1 mouse cellular context compared by ENCODE assay signal in the genomic region with DNA sequence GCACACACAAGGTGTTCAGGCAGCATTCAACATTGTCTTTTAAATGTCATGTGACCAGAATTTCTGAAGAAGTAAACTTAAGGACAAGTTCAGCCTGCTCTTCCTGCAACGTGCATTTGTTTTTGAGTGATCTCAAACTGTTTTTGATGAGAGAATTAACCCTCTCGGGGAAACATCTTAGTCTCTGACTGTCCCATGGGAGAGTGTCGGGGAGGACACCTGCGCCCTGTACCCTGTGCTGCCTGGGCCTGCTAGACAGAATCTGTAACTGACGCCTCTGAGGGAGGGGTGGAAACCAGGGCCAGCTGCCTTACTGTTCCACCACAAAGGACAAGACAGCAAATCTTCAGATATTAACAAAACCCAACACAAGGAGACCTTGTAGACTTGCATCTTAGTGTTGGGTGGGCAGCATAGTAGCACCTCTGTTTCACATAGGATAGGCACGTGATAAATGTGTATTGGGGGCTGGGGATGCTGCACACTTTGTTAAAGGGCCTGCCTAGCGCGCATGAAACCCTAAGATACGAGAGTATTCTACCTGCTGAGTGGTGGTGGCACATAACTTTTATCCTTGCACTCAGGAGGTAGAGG.
TF ChIP-seq lines count a peak whose summit lies in the region.

No protein-coding gene starts in this region.

TF ChIP-seq in CH12.LX, 34 proteins besides CTCF, POLR2A, EP300 and RAD21 (continued from another document):
- TF ChIP-seq NRF1 (IDR thresholded peaks at IDR 0.05; ENCODE audit: low read depth, low read length) = no peak; the same call in 1 of the 2 replicates
- peak; percentile 90 for TF ChIP-seq TCF12 (IDR thresholded peaks at IDR 0.05; ENCODE audit: low read depth, low read length)
- TF ChIP-seq ZKSCAN1 (IDR thresholded peaks at IDR 0.05; ENCODE audit: borderline replicate concordance, low read depth, low read length) = no peak
- TF ChIP-seq SIN3A (IDR thresholded peaks at IDR 0.05; ENCODE audit: low read length) = 0 out of 2 replicates have a peak, but pooled peaks have one; percentile 49
- no peak for TF ChIP-seq E2F4 (IDR thresholded peaks at IDR 0.05; ENCODE audit: insufficient replicate concordance, low read depth, low read length)
- TF ChIP-seq GABPA (IDR thresholded peaks at IDR 0.05; ENCODE audit: insufficient replicate concordance, low read depth, low read length) = no peak
- no peak for TF ChIP-seq SMC3 (IDR thresholded peaks at IDR 0.05; ENCODE audit: low read depth, low read length)
- TF ChIP-seq RCOR1 (conservative IDR thresholded peaks at IDR 0.05; ENCODE audit: low read depth, low read length) = no peak
- TF ChIP-seq CHD2 (IDR thresholded peaks at IDR 0.05; ENCODE audit: low read length) = no peak
- no peak for TF ChIP-seq TBP (conservative IDR thresholded peaks at IDR 0.05; ENCODE audit: low read depth, low read length)
- TF ChIP-seq ZC3H11A (IDR thresholded peaks at IDR 0.05; ENCODE audit: low read depth, low read length) = no peak
- TF ChIP-seq IRF4 (IDR thresholded peaks at IDR 0.05; ENCODE audit: low read depth, low read length) = 0 out of 2 replicates have a peak, but pooled peaks have one; percentile 24
- TF ChIP-seq ETS1 (conservative IDR thresholded peaks at IDR 0.05; ENCODE audit: low read depth, low read length) = peak; percentile 33; the same call in 1 of the 2 replicates
- TF ChIP-seq MAX (IDR thresholded peaks at IDR 0.05; ENCODE audit: low read length) = peak; percentile 60
- TF ChIP-seq MAFK (IDR thresholded peaks at IDR 0.05; ENCODE audit: insufficient replicate concordance, low read length) = no peak
- TF ChIP-seq MAZ (IDR thresholded peaks at IDR 0.05; ENCODE audit: low read depth, low read length) = 0 out of 2 replicates have a peak, but pooled peaks have one; percentile 17
- TF ChIP-seq CHD1 (IDR thresholded peaks at IDR 0.05; ENCODE audit: low read depth, low read length) = no peak
- TF ChIP-seq USF2 (conservative IDR thresholded peaks at IDR 0.05; ENCODE audit: low read depth, low read length) = peak; percentile 22
- no peak for TF ChIP-seq PAX5 (IDR thresholded peaks at IDR 0.05; ENCODE audit: low read length)
- TF ChIP-seq USF1 (IDR thresholded peaks at IDR 0.05; ENCODE audit: low read depth, low read length) = peak; percentile 28
- no peak for TF ChIP-seq UBTF (IDR thresholded peaks at IDR 0.05; ENCODE audit: low read depth, low read length)
- no peak for TF ChIP-seq HCFC1 (IDR thresholded peaks at IDR 0.05; ENCODE audit: low read depth, low read length)
- TF ChIP-seq NELFE (IDR thresholded peaks at IDR 0.05; ENCODE audit: low read depth, low read length) = no peak
- 0 out of 2 replicates have a peak, but pooled peaks have one; percentile 6 for TF ChIP-seq ZNF384 (IDR thresholded peaks at IDR 0.05; ENCODE audit: low read depth, low read length)
- TF ChIP-seq JUN (IDR thresholded peaks at IDR 0.05; ENCODE audit: insufficient read depth, low read depth, low read length) = no peak
- no peak for TF ChIP-seq MEF2A (IDR thresholded peaks at IDR 0.05; ENCODE audit: borderline replicate concordance, low read depth, low read length)
- TF ChIP-seq MXI1 (IDR thresholded peaks at IDR 0.05; ENCODE audit: low read depth, low read length) = peak; percentile 56; the same call in 1 of the 2 replicates
TF ChIP-seq in CH12.LX: peak in this region for 13.
